Mouse (Mus musculus) cerebellum, adult 8-10 months (tissue): ENCODE measurements around the gene Olfr1290.

ENCODE experiments used
- DNase-seq: peaks from one replicate; pipeline ENCODE4 v3.0.0; 2022

The Olfr1290 gene

GRCm38 (mm10) chr2:111493729-111494128 is at the start of gene Olfr1290:
Gene Olfr1290, minus strand, starts transcription at chr2:111493829.
- DNase-seq = no peak

DNA sequence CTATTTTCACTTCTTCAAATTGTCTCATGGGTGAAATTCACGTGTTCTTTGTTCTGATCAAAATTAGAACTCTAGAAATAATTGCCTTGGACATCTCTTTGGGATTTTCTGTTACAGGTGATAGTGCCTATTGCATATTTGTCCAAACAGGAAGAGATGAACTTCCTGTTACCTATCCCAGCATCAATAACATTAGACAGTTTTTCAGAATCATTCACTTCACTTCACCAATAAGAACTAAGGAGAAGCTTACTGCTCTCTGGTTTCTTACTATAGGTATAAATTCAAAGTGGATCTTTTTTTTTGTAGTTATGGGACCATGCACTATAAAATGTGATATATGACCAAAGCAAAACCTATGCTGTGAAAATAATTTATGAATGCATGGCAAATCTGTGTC is 46.6 kb upstream of the Olfr1290 start, which contains the start of gene Olfr1294:
Gene Olfr1294 (minus strand): TSS at position 101 of the 400 bp plus-strand sequence.
- DNase-seq = no peak

GRCm38 (mm10) chr2:111524903-111525302 is 31.3 kb upstream of the Olfr1290 start, which contains the start of gene Olfr1293-ps:
Gene Olfr1293-ps, plus strand, starts transcription at chr2:111525203.
- no peak for DNase-seq

DNA sequence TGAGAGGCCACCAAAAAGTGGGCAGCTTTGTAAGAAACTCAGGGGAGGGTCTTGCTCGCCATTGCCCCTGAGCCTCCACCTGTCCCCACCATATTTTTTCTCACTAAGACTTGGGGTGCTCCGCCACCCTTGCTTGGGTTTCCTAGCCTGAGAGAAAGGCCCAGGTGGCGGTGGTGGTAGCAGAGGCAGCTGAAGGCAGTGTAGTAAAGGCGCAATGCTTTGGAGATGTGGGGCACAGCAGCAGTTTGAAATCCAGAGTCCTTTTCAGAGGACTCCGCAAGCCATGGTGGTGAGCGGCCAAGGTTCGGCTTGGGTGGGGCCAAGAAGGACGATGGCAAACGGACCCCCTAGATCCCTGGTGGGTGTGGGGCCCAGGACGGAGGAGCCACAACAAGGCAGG is 23.8 kb upstream of the Olfr1290 start:
- DNase-seq = no peak

DNA sequence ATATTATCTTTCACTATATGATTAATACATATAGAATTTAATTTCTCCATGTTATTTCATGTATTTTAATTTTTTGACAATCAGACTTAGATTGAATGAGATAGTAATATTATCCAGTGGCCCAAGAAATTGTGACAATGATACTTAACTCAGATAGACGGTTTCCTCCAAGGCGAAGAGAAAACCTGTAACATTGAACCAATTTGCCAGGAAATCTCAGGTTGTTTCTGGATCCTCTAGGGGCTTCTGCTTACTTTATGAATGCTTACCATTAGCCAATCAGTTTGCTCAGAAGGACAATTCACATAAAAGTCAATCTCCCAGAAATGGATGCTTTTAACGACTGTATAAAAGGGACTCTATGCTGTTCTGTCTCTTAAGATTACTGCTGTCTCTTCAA is 3.3 kb upstream of the Olfr1290 start, which contains the start of gene Olfr1291-ps1:
Gene Olfr1291-ps1 (plus strand): TSS at position 301 of the 400 bp plus-strand sequence.
- DNase-seq = no peak

DNA sequence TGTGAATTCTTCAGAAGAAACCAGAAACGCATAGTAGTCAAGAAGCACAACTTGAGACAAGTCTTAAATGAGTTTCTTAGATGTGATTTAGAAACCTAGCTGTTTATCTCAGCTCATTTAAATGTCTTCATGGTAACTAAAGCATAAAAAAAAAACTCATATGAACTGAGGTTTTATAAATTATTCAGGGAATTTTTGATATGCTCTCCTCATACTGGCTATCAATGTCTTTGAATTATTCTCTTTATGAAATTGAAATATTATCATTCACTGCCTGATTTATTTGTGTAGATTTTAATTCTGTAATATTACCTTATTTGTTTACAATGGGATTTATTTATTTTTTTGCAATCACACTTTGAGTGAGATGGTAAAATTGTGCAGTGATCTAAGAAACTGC is 13.1 kb downstream of the Olfr1290 start, which contains the start of gene Olfr1289:
Gene Olfr1289 (plus strand): TSS at position 301 of the 400 bp plus-strand sequence.
- DNase-seq = no peak

DNA sequence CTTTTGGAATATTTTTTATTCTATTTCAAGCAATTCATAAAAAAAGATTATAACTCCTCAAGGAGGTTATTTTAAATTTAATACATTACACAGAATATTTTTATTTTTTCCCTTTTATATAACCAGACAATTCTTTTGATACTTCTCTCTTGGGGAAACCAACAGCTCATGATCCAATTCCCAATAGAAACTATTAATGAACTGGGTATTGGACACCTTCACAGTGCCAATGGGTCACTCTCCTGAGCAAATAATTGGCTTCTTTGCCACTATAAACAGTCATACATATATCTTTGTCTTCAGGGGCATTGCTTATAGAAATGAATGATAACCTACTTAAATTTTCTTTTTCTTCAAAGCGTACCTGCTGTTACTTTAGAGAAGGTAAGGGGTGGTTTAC is 19.8 kb downstream of the Olfr1290 start, which contains the start of gene Olfr1288:
Gene Olfr1288 (plus strand): TSS at position 301 of the 400 bp plus-strand sequence.
- DNase-seq = no peak

DNA sequence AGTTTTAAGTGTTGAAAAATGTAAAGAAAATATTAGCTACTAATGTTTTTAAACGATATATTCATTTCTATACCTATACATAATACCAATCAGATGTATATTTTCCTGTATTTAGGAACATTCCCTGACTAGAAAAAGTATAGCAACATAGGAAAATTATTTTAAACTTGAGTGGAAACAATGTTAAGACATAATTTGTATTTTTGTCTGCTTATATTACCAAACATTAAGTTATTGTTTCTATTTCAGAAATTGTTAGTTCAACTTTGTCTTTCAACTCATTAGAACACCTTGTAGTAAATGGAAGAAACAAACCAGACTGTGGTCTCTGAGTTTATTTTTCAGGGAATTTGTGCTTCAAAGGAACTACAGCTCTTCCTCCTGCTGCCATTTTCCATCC is 44.8 kb downstream of the Olfr1290 start, which contains the start of gene Olfr1287:
Gene Olfr1287 (plus strand): TSS at position 301 of the 400 bp plus-strand sequence.
- DNase-seq = no peak
